Mouse (Mus musculus): ENCODE results near the gene Kdm1a.
A peak's percentile ranks its signal among the peaks of the same experiment; 100 is the strongest.

Gene Kdm1a

GRCm38 (mm10) chr4:136587221-136587827 is 15.2 kb downstream of the Kdm1a start:
- Histone ChIP-seq H3K36me3 (ENCODE audit: control insufficient read depth, insufficient read depth, low read length, poor library complexity, severe bottlenecking) (no peaks in the 10 kb centered on the region), H3K27me3 (ENCODE audit: control insufficient read depth, insufficient read depth, low read length, poor library complexity, severe bottlenecking) (no peaks in the 10 kb centered on the region)
- no peak for DNase-seq (ENCODE audit: low read depth, low spot score)

GRCm38 (mm10) chr4:136581885-136582284 is 20.6 kb downstream of the Kdm1a start:
- Histone ChIP-seq H3K36me3 (ENCODE audit: control insufficient read depth, insufficient read depth, low read length, poor library complexity, severe bottlenecking) (no peaks in the 10 kb centered on the region), H3K27me3 (ENCODE audit: control insufficient read depth, insufficient read depth, low read length, poor library complexity, severe bottlenecking) (no peaks in the 10 kb centered on the region)
- DNase-seq (ENCODE audit: low read depth, low spot score), result no peak

- H3K36me3 ChIP-seq (ENCODE audit: control insufficient read depth, insufficient read depth, low read length, poor library complexity, severe bottlenecking), result peaks cover 17% of the 10 kb centered on the region; the same call in 1 of the 2 replicates
- DNase-seq (ENCODE audit: low read depth, low spot score), result peak; percentile 6
- H3K27me3 ChIP-seq (ENCODE audit: control insufficient read depth, insufficient read depth, low read length, poor library complexity, severe bottlenecking), result no peaks in the 10 kb centered on the region
These were observed 32.5 kb downstream of the Kdm1a start for GRCm38 (mm10) chr4:136569998-136570397.

- Histone ChIP-seq H3K27me3 (ENCODE audit: control insufficient read depth, insufficient read depth, low read length, poor library complexity, severe bottlenecking) (no peaks in the 10 kb centered on the region), H3K36me3 (ENCODE audit: control insufficient read depth, insufficient read depth, low read length, poor library complexity, severe bottlenecking) (peaks cover 17% of the 10 kb centered on the region; the same call in 1 of the 2 replicates)
- peak; percentile 9 for DNase-seq (ENCODE audit: low read depth, low spot score)
These were observed 33.9 kb downstream of the Kdm1a start for GRCm38 (mm10) chr4:136568629-136569028.

DNA sequence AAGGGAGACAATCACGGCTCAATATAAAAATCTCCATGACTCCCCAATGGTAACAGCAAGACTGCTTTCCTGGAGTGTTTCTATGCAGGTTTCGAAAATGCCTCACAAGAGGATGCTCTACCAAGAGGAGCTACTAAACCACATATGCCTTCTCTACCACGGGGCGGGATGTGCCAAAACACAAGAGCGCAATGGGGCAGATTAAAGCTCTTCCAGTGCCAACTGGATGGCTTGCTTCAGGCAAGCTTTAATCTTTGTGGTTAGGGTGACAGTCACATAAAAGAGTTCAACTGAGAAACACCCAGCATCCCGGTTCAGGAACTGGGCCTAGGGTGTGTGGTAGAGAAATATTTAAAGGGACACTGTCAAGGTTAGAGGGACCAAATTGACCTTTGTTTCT is 39.8 kb downstream of the Kdm1a start:
- no peaks in the 10 kb centered on the region for H3K27me3 ChIP-seq (ENCODE audit: control insufficient read depth, insufficient read depth, low read length, poor library complexity, severe bottlenecking)
- H3K36me3 ChIP-seq (ENCODE audit: control insufficient read depth, insufficient read depth, low read length, poor library complexity, severe bottlenecking), result peaks cover 13% of the 10 kb centered on the region
- no peak for DNase-seq (ENCODE audit: low read depth, low spot score)

GRCm38 (mm10) chr4:136560270-136560991 is 42.1 kb downstream of the Kdm1a start:
- no peaks in the 10 kb centered on the region for H3K27me3 ChIP-seq (ENCODE audit: control insufficient read depth, insufficient read depth, low read length, poor library complexity, severe bottlenecking)
- peaks cover 12% of the 10 kb centered on the region for H3K36me3 ChIP-seq (ENCODE audit: control insufficient read depth, insufficient read depth, low read length, poor library complexity, severe bottlenecking)

DNA sequence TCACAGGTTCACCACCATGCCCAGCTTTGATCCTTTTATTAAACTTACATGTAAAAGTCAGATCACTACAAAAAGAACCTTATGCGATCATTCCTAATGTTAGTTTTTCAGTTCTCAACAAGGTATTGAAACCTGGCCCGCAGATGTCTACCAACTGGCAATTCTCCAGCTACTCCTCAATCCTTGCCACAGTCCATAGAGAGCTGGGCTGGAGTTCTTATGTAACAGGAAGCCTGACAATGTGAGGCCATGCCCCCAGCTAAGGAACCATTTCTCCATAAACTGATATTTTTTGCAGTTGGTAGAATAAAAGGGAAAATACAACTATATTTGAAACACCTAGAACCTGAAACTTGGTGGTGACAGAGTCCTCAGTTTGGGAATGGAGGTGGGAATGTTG is 42.8 kb downstream of the Kdm1a start:
- Histone ChIP-seq H3K27me3 (ENCODE audit: control insufficient read depth, insufficient read depth, low read length, poor library complexity, severe bottlenecking) (no peaks in the 10 kb centered on the region), H3K36me3 (ENCODE audit: control insufficient read depth, insufficient read depth, low read length, poor library complexity, severe bottlenecking) (peaks cover 14% of the 10 kb centered on the region)
- DNase-seq (ENCODE audit: low read depth, low spot score), result no peak

More at GRCm38 (mm10) chr4:136560270-136560991, 42.1 kb downstream of the Kdm1a start:
- no peak for DNase-seq (ENCODE audit: low read depth, low spot score)

GRCm38 (mm10) chr4:136557638-136558037 is 44.9 kb downstream of the Kdm1a start:
- peaks cover 14% of the 10 kb centered on the region for H3K36me3 ChIP-seq (ENCODE audit: control insufficient read depth, insufficient read depth, low read length, poor library complexity, severe bottlenecking)
- no peaks in the 10 kb centered on the region for H3K27me3 ChIP-seq (ENCODE audit: control insufficient read depth, insufficient read depth, low read length, poor library complexity, severe bottlenecking)

GRCm38 (mm10) chr4:136553108-136553507 is 49.4 kb downstream of the Kdm1a start:
- Histone ChIP-seq H3K36me3 (ENCODE audit: control insufficient read depth, insufficient read depth, low read length, poor library complexity, severe bottlenecking) (peaks cover 17% of the 10 kb centered on the region), H3K27me3 (ENCODE audit: control insufficient read depth, insufficient read depth, low read length, poor library complexity, severe bottlenecking) (no peaks in the 10 kb centered on the region)
- no peak for DNase-seq (ENCODE audit: low read depth, low spot score)

More at GRCm38 (mm10) chr4:136557638-136558037, 44.9 kb downstream of the Kdm1a start:
- no peak for DNase-seq (ENCODE audit: low read depth, low spot score)

DNA sequence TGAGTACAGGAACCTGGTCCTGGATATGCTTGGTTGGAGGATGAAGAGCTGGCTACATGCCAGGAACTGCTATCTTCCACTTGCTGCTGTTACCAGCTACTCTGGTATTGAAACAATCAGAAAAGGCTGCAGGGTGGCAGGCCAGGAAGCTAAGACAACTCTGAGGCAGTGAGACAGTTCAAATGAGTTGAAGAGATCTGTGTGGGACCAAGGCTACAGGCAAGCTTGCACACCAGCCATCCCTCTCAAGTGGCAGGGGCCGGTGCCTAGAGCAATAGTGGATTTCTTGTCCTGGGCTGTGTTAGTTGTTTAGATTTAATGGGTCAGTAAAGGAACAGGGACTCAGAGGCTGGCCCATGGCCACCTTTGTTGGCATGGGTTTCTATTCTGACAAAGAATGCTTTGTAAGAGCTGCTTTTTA is 54.1 kb downstream of the Kdm1a start:
- Histone ChIP-seq H3K36me3 (ENCODE audit: control insufficient read depth, insufficient read depth, low read length, poor library complexity, severe bottlenecking) (peaks cover 9% of the 10 kb centered on the region; the same call in 1 of the 2 replicates), H3K27me3 (ENCODE audit: control insufficient read depth, insufficient read depth, low read length, poor library complexity, severe bottlenecking) (no peaks in the 10 kb centered on the region)
- no peak for DNase-seq (ENCODE audit: low read depth, low spot score)

DNA sequence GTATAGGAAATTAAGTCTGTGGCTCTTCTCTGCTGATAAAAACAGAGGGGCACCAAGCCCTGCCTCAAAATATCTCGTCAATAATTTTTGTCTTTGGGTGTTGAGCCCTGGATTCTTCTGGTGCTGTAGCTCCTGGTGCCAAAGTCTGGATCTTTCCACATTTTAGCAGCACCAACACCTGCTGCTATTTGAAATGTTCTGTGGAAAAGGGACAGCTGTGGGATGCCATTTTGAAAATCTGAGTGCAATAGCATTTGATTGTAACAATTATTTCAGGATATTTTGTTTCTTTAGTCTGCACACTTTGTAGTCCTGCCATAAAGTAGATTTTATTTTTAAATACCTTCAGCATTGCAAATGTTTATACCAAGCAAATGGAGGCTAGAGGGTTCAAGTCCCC is 54.8 kb downstream of the Kdm1a start:
- Histone ChIP-seq H3K36me3 (ENCODE audit: control insufficient read depth, insufficient read depth, low read length, poor library complexity, severe bottlenecking) (peaks cover 9% of the 10 kb centered on the region; the same call in 1 of the 2 replicates), H3K27me3 (ENCODE audit: control insufficient read depth, insufficient read depth, low read length, poor library complexity, severe bottlenecking) (no peaks in the 10 kb centered on the region)
- no peak for DNase-seq (ENCODE audit: low read depth, low spot score)

GRCm38 (mm10) chr4:136546279-136547045 is 56.1 kb downstream of the Kdm1a start:
- DNase-seq (ENCODE audit: low read depth, low spot score), result no peak
- Histone ChIP-seq H3K36me3 (ENCODE audit: control insufficient read depth, insufficient read depth, low read length, poor library complexity, severe bottlenecking) (peaks cover 2% of the 10 kb centered on the region; the same call in 1 of the 2 replicates), H3K27me3 (ENCODE audit: control insufficient read depth, insufficient read depth, low read length, poor library complexity, severe bottlenecking) (no peaks in the 10 kb centered on the region)

GRCm38 (mm10) chr4:136545151-136545550 is 57.4 kb downstream of the Kdm1a start:
- peaks cover 2% of the 10 kb centered on the region; the same call in 1 of the 2 replicates for H3K36me3 ChIP-seq (ENCODE audit: control insufficient read depth, insufficient read depth, low read length, poor library complexity, severe bottlenecking)
- no peaks in the 10 kb centered on the region for H3K27me3 ChIP-seq (ENCODE audit: control insufficient read depth, insufficient read depth, low read length, poor library complexity, severe bottlenecking)
- no peak for DNase-seq (ENCODE audit: low read depth, low spot score)

DNA sequence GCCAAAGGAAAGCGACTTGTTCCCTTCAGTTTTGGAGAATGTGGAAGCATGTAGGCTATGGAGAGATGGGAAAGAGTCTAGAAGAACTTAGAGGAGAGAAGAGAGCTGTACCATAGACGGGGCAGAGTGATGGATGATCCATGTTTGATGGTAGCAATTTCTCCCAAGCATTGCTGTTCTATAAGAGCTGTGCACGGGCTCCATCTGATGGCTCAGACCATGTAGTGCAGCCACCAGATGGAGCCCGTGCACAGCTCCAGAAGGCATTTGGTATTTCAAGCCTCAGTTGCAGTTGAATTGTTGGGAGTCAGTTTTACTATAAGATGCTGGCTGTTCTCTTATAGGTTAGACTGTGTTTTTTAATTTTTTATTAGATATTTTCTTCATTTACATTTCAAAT is 76.1 kb downstream of the Kdm1a start:
- DNase-seq (ENCODE audit: low read depth, low spot score), result peak; percentile 69
- Histone ChIP-seq H3K27me3 (ENCODE audit: control insufficient read depth, insufficient read depth, low read length, poor library complexity, severe bottlenecking) (no peaks in the 10 kb centered on the region), H3K36me3 (ENCODE audit: control insufficient read depth, insufficient read depth, low read length, poor library complexity, severe bottlenecking) (no peaks in the 10 kb centered on the region)

DNA sequence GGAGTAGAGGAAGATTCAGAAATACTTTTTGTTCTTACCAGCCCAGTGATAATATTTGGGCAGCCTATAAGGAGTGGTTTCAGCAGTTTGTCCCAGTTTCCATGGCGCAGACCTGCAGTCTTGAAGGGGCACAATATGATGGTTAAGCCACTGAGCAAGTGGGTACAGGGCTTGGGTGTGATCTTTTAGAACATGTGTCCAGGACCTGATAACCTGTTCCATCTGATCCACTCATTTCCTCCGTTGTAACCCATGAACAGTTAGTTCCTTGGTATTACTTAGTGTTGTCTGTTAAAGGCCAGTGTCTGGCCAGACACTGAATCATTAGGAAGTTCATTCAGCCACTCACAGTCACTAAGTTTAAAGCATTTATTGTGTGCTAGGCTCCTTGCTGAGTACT is 78.2 kb downstream of the Kdm1a start:
- no peaks in the 10 kb centered on the region for H3K36me3 ChIP-seq (ENCODE audit: control insufficient read depth, insufficient read depth, low read length, poor library complexity, severe bottlenecking)
- DNase-seq (ENCODE audit: low read depth, low spot score), result no peak

More for the DNA sequence above, 78.2 kb downstream of the Kdm1a start:
- no peaks in the 10 kb centered on the region for H3K27me3 ChIP-seq (ENCODE audit: control insufficient read depth, insufficient read depth, low read length, poor library complexity, severe bottlenecking)
